Mouse (Mus musculus) yolk sac, embryonic 10.5 days (tissue): ENCODE results near the gene Bckdhb.
"Not testable (repeated sequence)": the region's sequence is repeated elsewhere in the genome, so short reads cannot be mapped to it uniquely, and the experiment has no call there.

Source experiments
- DNase-seq: peaks from one replicate; pipeline ENCODE4 v3.0.0-alpha.2; 2017; ENCODE audit warnings: low spot score

Gene Bckdhb

GRCm38 (mm10) chr9:84045632-84046031 lies 120.7 kb downstream of the Bckdhb start:
- no peak for DNase-seq

DNA sequence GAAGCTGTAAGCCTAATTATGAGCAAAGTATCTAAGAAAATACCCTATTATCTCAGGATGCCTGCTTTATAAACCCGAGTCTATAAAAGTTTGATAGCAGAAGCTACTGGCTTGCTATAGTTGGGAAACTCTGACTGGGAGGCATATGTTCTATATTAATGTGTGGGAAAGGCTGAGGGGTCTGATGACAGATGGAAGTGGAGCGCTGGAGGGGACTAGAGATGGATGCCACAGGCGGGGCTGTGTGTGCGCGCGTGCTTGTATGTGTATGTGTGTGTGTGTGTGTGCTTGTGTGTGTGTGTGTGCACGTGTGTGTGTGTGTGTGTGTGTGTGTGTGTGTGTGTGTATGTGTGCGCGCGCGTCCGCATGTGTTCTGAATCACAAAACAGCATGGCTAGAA lies 121.4 kb downstream of the Bckdhb start:
- DNase-seq = no peak

- DNase-seq = no peak
Measured at GRCm38 (mm10) chr9:84046961-84047360, 122.0 kb downstream of the Bckdhb start.

DNA sequence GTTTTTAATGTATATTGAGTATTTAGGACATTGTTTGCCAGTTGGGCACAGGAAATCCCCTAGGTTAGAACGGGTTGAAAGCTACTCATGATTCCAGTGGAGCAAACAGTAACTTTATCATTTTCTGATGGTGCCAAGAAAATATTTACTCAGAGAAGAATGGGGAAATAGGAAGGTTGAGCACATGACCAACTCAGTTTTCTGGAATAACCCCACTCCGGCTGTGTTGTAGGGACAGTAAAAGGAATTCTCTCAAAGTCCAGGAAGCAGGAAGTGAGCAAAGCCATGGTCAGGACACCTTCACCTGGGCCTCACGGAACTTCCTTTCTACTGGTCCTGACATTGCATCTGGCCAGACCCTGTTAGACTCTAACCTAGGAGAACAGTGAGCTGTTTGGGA lies 122.5 kb downstream of the Bckdhb start:
- no peak for DNase-seq

GRCm38 (mm10) chr9:84049142-84049541 lies 124.2 kb downstream of the Bckdhb start:
- no peak for DNase-seq

GRCm38 (mm10) chr9:84050867-84051635 lies 126.1 kb downstream of the Bckdhb start:
- DNase-seq = no peak

- no peak for DNase-seq
Measured at GRCm38 (mm10) chr9:84055125-84055807, 130.3 kb downstream of the Bckdhb start.

GRCm38 (mm10) chr9:84060781-84061180 lies 135.8 kb downstream of the Bckdhb start:
- DNase-seq = not testable (repeated sequence)

GRCm38 (mm10) chr9:84063617-84064016 lies 138.7 kb downstream of the Bckdhb start:
- no peak for DNase-seq

GRCm38 (mm10) chr9:84064113-84064512 lies 139.2 kb downstream of the Bckdhb start:
- no peak for DNase-seq

GRCm38 (mm10) chr9:84070247-84070646 lies 145.3 kb downstream of the Bckdhb start:
- DNase-seq = no peak

DNA sequence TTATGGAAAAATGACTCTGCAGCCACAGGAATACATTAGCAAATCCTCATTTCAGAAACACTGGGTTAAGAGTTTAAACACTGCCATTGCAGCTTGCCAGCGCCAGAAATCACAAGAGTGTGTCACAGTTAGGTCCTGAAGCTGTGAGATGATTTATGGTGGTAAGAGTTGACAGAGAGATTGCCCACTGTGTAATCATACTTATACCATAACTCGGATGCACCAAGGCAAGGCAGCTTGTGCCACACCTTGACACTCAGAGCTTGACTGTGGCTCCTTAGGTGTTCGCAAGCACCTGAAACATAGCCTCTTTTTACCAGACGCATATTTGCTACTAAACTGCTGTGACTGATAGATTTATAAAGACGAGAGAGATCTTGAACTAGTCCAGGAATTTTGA lies 145.8 kb downstream of the Bckdhb start:
- DNase-seq = no peak

DNA sequence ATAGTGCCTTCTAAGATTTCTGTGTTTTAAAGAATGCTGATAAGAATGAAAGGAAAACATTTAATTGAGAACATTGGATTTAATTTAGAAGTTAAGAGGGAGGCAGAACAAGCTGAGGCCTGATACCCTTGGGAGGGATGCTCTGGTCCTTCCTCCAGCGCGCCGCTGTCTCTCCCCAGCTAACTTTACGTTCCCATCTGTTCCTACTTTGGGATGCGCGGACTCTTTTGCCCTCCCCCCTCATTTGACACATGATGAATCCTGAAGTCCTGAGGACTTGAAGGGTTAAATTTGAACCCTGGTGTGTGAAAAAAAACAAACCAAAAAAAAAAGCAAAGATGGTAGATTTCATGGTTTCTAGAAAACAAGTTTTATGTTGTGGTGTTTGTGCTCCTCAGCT lies 147.6 kb downstream of the Bckdhb start:
- DNase-seq = no peak

- DNase-seq = no peak
Measured at GRCm38 (mm10) chr9:84073237-84073636, 148.3 kb downstream of the Bckdhb start.

DNA sequence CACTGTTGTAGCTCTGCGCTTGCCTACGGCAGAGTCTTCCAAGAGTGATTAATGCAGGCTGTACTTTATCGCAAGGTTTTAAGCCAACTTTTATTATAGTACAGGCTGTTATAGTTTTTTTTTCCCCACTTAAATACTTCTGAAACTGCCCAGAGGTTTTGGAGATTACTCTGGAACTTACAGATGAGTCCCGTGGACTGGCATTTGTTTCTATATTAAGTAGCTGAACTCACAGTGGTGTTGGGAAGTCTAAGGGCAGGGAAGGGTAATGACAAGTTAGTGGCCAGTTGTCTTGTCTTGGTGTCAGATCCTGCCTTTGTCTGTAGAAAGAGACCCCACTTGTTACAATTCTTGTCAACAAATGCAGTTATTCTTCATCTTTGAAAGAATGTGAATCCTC lies 158.6 kb downstream of the Bckdhb start:
- no peak for DNase-seq

GRCm38 (mm10) chr9:84084686-84085085 lies 159.7 kb downstream of the Bckdhb start:
- no peak for DNase-seq

DNA sequence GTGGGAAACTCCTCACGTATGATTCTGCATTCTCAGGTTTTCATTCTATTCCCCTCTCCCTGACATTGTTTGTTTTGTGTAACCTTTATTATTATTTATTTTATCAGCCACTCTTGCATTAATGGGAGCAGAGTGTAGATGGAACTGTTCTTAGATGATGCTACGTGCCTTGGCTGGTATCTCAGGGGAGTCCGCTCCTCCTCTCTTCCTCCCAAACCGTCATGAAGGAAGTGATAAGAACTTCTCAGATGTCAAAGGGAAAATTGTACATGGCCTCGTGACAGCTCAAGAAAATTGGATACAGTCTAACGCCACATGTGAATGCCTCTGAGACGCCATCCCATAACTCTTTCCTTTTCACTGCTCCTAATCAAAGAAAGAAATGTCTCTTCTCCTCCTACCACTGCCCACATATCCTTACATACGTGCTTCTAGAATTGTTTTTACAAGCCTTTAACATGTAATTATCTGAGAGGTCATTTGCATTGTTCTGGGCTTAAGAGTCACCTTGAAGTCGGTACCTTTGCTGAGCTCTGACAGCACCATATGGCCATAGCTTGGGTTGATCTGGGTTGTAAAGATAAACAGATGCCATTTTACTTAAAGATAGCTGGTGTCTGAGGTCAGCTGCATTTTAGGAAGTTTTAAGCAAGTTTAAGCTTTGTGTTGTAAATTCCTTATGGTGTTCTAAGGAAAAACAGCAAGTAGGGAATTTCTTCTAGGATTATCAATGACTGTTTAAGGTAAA lies 165.5 kb downstream of the Bckdhb start:
- no peak for DNase-seq

- DNase-seq = no peak
Measured at GRCm38 (mm10) chr9:84092994-84093393, 168.0 kb downstream of the Bckdhb start.

GRCm38 (mm10) chr9:84094111-84094510 lies 169.2 kb downstream of the Bckdhb start:
- no peak for DNase-seq

- no peak for DNase-seq
Measured at GRCm38 (mm10) chr9:84096484-84097015, 171.6 kb downstream of the Bckdhb start.

- DNase-seq = no peak
Measured at GRCm38 (mm10) chr9:84103344-84103743, 178.4 kb downstream of the Bckdhb start.

- no peak for DNase-seq
Measured at GRCm38 (mm10) chr9:84106438-84106837, 181.5 kb downstream of the Bckdhb start.
